Mouse (Mus musculus) left cerebral cortex, adult 18-20 months (tissue): ENCODE measurements at regions not wholly inside any gene's neighbourhood (a gene's known extent, or its start where the extent isn't known, plus 50 kb on each side); places are given as distances from the start of the nearest gene placed in this dataset.

Source experiments
- DNase-seq, 2 experiments: peaks; one replicate each; pipeline ENCODE4 v3.0.0; 2021 to 2022; ENCODE audit warnings: low spot score in 2 of 2, mixed read lengths in 1 of 2

DNA sequence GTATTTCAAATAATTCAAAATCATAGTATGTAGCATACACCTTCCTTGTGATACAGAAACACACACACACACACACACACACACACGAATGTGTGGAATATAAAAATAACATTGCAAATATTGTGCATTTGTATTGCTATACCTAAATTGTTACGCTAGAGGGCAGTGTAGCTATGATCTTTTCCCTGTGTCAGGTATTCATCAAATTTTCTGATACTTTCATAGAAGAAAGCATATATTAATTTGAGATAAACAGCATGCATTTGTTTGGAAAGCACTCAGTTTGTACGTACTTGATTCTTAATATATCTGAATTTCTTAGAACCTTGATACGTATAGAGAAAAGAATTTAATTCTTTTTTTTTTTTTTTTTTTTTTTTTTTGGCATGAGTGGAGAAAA, 1700.9 kb upstream of the Sel1l start:
- no peak for DNase-seq

DNA sequence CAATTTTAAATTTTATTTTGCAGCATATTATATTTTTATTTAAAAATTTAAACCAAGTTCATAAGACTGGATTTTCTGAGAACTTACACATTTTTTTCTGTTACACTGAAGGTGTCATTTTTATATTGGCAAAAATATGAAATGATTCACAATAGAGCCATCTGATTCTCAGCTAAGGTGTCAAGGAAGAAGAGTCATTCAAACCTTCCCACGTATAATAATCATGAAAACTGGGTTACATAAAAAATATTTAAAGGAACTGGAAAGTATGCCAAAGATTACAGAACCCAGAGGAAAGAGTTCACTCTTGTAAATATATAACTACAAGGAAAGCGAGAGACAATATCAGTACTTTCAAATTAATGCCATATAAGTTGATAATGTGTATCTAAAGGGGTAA, 1674.5 kb upstream of the Sel1l start:
- DNase-seq, result no peak

DNA sequence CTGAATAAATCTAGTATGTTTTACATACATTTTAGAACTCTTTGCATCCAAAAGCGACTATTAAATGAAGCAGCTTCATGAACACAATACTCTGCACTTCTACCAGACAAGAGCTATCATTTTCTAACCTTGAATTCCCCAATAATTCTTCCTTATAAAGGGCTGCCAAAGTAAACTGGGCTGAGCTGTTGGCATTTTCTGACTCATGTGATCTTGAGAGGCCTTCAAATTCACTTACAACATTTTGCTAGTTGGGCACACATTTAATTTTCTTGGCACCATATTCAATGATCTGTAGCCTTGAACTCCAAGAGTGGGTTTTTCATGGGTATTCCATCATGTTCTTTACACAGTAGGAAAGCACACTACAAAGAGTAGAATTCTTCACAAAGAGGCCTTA, 1637.4 kb upstream of the Sel1l start:
- no peak for DNase-seq

DNA sequence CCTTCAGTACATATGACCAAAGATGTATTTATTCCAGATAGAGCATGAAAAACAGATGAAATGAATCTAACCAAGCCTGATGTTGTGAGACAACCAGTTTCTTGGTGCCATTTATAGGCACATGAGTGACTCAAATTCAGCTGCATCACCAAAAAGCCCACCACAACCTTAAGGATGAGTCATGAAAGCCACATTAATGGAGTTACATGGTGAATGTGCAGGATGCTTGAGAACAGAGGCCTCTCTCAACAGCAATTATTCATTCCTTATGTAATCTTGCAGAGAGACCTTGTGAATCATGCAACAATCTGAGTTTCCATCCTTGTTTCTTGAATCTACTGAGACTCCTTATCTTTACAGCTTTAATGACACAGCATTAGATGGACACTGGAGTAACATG, 1613.1 kb upstream of the Sel1l start:
- DNase-seq, result no peak

DNA sequence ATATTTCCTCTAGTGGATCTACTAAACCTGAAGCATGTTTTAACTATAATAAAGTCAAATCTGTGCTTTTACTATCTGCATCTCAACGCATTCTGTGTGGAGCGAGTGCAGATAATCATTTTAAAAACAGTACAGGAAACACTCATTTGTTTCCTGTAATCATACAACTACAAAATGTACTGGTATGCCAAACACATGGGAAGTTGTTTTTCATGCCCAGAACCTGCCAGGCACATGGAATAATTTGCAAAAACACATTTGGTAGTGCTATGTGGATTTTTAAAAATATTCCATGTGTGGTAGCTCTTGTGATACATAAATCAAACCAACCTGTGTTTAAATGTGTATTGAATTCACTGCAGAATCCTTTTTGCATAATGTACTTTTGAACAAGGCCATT, 1600.5 kb upstream of the Sel1l start:
- no peak for DNase-seq

DNA sequence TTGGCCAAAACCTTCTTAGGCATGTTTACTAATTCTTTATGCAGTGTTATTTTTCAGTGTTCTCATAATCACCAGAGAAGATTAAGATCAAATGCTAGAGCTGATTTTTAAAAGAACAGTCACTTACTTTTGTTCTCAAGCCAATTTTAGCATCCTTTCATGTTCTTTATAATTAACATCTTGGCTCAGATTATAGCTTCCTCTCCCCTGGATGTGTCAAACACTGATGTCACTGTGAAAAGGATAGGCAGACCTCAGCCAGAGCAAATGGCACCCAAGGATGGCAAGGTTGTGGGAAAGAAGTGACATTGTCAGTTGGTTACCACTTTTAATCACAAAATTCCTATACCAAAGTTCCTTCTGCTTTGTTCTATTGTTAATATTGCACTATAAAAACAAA, 1580.3 kb upstream of the Sel1l start:
- DNase-seq, result no peak

DNA sequence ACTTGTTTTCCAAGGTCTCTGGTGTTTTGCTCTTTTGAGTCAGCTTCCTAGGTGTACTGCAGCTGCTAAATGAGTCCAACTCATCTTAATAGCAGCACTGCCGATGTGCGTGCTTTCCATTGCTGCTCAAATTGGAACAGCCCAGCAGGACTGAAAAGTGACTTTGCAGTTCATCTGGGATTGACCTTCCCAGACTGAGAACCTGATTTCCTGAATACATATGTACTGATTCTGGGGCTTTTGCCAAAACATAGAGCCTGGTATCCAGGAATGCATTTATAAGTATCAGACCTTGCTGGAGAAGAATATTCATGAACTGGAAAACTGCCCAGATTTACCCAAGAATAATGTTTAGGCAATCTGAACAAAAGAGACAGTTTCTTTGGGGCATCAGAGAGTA, 1579.0 kb upstream of the Sel1l start:
- DNase-seq, result no peak

DNA sequence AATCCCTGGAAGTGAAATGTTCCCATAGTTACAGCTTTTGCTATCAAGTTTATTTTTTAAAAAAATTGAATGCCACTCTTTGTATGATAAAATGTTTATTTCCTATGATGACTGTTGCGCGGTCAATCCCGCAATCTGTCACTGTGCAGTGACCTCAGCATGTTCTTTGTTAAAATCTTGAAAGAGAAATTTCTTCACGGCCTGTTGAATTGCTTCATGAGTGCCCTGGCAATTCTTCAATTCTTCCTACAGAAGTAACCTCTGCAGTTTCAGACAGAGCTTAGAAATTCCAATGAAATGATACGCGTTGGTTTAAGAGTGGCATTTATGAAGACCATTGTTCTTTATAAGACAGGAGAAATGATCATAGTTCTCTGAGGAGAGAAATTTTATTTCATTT, 1567.4 kb upstream of the Sel1l start:
- DNase-seq, result no peak

DNA sequence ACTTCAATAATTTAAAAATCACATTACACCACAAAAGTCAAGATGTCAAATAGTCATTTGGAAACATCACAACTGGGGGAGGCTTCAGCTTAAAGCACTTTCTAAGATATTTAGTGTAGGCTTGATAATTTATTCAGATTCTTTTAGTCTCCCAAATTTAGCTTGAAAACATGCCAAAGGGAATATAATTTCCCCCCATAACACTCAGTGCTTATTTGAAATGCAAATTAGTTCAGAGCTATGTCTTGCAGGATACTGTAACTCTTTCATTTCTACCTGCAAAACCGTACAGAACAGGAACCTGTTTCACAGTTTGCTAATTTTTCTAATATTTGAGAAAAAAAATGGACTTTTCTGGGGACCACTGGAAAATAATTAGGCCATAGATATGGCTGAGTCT, 1566.8 kb upstream of the Sel1l start:
- DNase-seq, result no peak

DNA sequence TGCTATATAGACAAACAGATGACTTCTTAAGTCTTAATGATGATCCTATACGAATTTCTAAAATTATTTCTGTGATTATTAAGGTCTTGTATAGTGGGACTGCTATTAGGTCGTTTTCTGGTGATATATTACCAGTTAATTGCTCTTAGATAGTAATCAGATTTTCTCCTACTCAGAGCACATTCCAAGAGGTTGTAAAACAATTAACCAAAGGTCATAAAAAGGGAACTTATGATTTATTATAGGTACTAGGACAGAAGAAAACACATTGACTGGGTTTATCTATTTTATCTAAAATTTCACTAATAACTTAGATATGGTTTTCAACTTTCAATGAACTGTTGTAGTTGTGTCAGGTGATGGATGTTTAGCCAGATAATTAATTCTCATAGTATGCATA, 1536.6 kb upstream of the Sel1l start:
- DNase-seq, result no peak

DNA sequence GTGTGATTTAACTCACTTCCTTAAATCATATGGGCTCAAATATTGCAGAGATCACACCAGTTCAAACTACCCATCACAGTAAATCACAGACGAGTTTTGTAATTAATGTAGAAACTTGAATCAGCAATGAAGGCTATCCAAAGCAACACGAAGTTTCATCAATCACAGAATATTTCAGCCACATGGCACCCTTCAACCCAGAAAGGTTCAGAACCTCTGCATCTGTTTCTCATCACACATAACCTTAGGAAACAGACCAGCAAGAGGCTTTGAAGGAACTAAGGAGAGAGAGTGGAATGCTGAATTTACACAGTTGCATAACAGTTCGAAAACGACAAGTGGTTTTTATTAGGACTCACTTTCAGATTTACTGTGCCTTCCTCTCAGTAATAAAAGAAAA, 1494.0 kb upstream of the Sel1l start:
- no peak for DNase-seq

DNA sequence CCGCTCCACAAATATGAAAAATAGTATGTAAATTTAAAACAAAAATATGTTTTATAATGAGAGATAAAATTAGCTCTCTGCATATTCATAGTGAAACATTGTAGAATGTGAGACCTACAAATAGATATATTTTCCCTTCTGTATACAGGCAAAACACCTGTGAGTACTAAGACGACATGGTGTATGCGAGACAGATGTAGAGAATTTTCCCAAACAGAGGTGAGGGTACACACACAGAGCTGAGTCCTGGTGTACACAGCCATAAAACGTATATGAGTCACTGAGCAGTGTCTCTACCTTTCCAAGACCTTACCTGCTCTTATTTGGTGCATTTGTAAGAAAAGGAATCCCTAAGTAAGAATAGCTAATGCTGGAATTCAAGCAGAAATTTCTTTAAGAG, 1493.6 kb upstream of the Sel1l start:
- DNase-seq, result no peak

DNA sequence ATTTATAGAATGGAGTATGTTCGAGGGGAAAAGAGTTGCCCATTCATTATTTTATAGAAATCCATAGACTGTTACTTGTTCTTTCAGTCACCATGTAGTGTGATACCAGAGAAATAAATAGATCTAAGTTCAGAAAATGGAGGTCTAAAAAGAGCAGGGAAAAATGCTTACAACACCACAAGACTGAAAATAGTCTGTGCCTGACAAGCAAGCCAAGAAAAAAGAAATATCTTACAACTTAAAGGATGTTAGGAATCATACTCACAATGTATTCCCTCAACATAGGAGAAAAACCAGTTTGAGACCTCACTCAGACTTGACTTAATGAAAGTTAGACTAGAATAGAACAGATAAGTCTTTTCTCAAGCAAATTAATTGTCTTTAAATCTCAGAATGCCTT, 1486.6 kb upstream of the Sel1l start:
- DNase-seq, result no peak

DNA sequence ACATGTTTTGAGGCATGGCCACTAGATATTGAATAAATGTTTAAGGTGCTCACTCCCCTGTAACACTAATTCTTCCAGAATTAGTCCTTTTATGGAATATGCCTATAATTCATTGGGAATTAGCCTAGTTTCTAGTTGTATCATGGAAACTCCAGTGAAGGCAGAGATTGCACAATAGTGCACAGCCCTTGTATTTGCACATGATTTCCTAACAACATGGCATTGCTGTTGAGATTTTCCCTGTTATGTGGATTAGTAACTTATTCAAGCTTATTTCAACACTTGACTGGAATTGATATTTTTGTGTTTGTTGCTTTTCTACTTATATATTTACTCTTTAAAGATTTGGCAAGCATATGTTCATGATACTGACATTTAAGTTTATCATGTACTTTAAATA, 1463.3 kb upstream of the Sel1l start:
- DNase-seq, result no peak

DNA sequence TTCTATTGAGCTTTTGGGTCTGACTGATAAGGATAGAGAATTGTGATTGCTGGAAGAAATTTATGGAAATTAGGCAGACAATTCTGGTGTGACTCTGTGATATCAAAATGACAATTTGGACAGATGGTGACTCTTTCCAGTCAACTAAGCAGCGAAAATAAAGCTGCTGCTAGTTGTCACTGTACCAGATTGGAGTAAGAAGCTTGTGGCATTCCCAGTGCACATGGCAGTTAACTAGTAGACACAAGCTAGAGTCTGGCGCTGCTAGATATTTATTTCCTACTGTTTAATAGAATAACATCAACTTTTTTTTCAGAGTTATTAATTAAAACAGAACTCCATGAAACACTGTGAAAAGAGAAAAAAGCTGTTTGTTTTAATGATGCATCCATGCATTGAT, 1432.9 kb upstream of the Sel1l start:
- DNase-seq, result no peak

DNA sequence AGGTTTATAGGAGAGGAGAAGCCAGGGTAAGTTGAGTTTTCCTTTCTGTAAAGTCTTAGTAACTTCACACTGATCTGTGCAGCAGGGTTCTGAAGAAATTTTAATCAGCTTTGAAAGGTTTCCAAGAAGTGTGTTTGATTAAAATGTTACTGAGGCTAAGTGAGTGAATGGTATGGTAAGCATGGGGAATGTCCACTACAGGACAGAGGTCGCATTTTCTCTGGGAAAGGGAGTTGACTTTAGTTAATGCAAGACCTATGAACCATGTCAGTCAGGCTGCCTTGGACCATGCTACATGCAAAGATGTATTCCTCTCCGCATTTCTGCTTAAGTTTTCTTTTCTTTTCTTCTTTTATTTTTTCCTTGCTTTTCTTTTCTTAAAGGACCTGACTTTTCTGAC, 1424.7 kb upstream of the Sel1l start:
- no peak for DNase-seq

DNA sequence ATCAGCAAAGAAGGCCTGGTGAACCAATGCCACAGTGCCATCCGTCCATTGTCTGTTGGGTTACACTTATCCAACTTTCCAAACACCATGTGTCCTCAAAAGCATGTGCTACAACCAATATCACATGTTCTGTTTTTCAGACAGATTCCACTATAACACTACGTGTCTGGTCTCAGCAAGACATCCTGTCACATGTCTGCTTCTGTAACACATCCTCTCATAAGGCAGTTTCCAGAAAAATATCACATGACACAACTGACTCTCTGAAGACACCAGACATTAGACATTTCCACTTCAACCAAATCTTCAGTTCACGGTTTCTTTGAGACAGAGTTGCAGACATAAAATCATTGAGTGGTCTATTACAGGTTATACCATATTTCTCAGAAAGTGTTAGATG, 1381.3 kb upstream of the Sel1l start:
- no peak for DNase-seq

DNA sequence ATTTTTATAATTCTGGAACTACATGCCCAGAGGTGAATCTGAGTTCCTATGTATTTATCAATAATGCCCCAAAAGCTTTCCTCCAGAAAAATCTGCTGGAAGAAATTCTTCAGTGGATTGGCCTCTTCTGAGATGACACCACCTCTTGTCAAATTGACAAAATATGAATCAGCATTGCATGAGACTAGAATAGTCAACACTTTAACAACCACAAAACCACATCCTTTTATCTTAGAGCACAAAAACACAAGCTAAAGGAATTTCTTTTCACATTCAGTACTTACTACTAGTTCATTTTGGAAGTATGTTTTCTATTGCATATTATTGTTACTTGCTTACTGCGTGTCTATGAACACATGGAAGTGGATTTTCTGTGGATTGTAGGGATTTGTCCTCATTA, 1377.9 kb upstream of the Sel1l start:
- DNase-seq, result no peak

DNA sequence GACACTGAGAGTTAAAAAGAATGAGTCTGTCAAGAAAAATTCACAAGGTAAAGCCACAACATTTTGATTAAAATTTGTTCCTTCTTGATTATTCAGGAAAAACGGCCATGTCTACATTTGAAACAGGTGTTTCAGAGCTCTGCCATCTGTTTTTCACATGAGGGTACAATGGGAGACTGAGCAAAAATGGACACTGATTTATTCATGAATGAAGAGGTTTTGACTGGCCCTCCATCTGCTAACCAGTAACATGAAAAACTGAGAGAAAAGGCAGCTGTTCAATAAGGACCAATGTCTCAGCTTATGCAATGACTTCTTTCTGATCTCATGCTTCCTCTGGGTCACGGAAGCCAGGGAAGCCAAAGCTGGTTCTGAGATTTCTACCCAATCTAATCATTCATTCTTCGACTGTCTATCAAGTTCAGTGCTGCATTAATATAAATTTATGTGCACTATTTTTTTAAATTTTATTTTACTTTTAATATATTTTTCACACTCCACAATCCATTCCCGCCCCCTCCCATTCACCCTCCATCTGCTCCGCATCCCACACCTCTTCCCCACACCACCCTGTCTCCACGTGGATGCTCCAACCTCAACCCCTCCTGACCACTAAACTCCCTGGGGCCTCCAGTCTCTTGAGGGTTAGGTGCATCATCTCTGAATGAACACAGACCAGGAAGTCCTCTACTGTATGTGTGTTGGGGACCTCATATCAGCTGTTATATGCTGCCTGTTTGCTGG, 1372.4 kb upstream of the Sel1l start:
- no peak for DNase-seq

DNA sequence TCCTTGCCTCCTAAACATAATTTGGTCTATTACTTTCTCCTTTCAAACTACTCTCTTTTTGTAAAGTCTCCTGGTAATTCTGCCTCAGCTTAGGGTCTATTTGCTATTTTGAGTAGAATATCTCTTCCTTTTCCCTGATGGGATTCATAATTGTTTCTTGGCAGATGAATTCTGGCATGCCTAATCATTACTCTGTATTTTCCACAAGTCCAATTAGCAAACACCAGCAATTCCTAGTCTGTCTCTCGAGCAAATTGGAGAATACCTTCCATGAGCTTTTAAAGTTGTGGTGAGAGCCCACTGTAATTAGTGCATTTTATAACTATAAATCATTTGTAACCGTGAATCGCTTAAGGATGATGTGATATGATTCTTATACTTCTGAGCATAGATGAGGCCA, 1358.6 kb upstream of the Sel1l start:
- DNase-seq, result no peak

DNA sequence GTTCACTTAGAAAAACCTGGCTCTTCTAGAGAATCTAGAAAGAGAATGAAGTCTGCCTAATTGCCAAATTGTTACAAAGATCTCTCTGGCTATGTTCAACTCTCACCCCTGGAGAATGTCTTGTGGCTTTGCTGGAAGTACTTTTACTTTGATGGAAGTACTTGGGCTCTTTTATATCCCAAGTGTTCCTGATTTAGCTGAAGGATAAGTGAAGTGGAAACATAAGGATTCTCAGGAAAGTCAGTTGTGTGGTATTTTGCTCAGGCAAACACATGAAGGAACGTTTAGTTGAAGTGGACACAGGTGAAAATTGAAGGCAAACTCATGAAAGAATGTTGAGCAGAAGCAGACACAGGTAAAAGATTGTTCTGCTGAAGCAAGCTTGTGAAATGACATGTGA, 1340.0 kb upstream of the Sel1l start:
- DNase-seq, result no peak

DNA sequence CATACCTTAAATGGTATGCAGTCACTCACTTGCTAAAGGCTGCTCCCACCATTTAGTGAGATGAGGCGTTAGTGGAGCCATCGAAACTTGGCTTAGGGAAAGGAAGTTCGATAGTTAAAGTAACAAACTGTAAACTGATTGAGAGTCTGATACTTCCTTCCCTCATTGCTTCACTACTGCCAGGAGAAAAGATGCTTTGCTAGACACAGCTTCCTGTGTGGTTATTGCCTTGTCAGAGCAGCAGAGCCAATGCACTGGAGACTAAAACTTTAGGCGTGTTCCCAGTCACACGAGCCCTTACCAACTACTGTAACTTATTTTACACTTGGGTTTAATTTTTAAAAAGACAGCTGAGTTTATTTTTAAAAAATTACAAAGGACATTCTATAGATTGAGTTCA, 1324.8 kb upstream of the Sel1l start:
- DNase-seq, result no peak

DNA sequence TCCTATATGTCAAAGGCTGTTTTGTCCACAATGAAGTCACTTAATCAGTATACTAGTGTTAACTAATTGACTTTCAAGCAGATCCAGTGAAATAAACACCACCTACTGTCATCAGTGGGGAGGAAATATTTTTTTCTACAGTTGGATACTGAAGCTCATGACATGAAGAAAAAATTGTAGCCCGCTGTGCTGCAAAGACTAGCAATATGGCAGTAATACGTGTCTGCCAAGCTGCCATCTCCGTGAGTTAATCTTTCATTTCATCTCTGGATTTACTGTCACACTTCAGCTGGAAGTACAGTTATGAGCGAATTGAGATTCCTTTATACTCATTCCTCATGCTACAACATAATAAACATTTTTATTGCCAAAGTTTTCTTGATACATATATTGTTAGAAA, 1311.3 kb upstream of the Sel1l start:
- no peak for DNase-seq
